Mouse (Mus musculus): Measurements from ENCODE around the gene Zar1. TPM values are rescaled to one million over a fixed set of nuclear protein-coding genes. Genes with fewer than 3 reads are reported as not detected.
"Not testable (repeated sequence)": the region's sequence is repeated elsewhere in the genome, so short reads cannot be mapped to it uniquely, and the experiment has no call there.

The Zar1 gene
- total RNA-seq (2021), result not detected

DNA sequence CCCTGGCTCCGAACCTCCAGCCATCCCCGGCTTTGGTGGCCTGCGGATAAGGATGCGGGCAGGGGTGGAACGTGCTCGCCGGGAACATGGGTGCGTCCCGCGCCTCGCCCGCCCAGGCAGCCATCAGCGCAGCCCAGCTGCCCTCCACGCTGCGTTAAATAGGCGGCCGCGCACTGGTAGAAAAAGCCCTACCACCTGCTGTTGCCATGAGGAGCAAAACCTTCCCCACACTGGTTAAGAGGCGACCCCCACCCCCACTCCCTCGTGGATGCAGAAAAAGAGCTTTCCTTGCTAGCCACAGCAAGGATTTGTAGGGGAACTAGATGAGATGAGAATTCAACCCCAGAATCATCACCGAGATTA is at the start of gene Zar1:
Gene Zar1 (minus strand): TSS at position 285 of the 363 bp plus-strand sequence.
- intact Hi-C loops (cut with DNase I), result loop anchor here (5.0 kb wide), 1 partner anchor 436 kb away; no protein-coding TSS in a partner anchor
- DNase-seq, result not testable (repeated sequence)

DNA sequence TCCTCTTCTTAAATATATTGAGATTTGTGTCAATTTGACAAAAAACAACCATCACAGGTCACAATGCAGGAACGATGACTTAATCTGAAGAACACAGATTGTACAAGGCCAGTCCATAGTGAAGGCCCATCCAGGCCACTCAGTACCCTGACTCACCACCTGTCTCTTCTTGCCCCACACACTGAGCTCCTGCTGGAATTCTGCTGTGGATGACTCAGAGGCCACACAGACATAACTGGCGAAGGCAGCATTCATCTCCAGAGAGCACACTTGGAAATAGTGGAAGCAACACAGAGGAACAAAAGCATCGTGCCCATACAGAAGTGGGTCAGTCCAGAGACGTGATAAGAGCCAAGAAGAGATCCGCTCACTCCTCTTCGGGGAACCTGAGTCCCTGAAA is 49.0 kb upstream of the Zar1 start:
- intact Hi-C loops (cut with DNase I), result no loop called here
- DNase-seq, result no peak

DNA sequence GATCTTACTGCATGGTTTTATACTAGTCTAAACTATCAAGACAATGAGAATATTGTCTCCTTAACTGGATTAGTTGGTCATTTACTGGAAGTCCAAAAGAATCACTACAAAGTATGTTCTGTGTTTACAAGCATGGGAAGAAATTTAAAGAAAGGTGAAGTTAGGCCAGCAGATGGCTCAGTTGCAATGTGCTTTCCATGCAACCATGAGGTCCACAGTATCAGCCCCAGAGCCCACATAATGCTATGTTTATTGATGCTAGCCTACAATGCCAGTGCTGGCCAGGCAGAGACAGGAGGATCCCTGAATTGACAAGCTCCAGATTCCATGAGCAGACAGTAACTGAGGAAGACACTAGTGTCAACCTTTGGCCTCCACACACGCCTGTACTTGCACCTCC is 40.0 kb upstream of the Zar1 start:
- intact Hi-C loops (cut with DNase I), result no loop called here
- DNase-seq, result no peak

DNA sequence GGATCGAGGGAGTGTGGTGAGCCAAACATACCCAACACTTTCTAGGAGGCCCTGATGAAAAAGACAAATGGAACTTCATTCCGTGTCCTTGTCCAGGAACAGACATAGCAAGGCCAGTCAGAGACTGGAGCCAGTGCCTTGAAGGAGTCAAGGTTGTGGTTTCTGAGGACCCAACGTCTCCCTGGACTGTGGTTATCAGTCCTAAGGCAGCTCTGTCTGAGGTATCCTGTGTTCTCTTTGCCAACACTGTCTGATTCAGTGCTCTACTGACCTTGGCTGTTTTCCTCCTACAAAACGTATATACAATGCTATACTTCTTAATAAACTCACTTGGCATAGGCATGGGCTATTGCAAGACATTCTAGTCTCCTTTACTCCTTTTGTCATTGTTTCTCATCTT is 36.4 kb upstream of the Zar1 start:
- no peak for DNase-seq
- intact Hi-C loops (cut with DNase I), result no loop called here

DNA sequence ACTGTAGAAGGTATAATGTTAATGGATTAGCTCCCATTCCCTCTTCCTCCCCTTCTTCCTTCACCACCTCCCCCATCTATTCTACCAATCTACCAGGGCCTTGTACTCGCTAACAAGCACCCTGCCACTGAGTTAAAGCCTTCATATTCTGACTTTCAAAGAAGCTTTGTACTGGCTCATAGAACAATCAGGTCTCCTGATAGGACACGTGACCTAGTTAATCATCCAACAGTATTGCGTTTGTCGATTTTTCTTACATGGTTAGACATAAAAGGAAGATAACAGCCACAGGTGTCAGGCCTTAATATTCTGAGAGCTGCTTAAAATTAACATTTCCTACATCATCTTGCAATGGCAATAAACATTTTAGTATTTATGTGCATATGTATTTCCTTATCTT is 22.1 kb upstream of the Zar1 start:
- DNase-seq, result no peak
- intact Hi-C loops (cut with DNase I), result no loop called here

DNA sequence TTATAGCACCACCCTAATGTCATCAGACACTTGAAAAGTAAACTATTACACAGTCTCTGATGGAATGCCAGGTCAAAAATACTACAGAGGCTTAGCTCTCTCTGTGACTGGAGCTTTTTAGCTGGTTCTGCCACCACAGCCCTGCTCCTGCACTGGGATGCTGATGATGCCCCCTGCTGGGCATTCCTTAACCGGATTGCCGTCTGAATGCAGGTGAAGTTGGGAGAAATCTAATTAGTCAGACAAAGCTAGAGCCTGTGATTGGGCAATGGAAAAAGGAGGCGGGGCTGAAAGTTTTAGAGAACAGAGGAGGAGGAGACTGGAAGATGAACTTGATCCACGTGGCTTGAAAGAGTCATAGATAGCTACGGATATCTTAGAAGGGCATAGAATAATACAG is 20.0 kb upstream of the Zar1 start:
- intact Hi-C loops (cut with DNase I), result loop anchor here (2.0 kb wide), 1 partner anchor 250 kb away; no protein-coding TSS in a partner anchor

DNA sequence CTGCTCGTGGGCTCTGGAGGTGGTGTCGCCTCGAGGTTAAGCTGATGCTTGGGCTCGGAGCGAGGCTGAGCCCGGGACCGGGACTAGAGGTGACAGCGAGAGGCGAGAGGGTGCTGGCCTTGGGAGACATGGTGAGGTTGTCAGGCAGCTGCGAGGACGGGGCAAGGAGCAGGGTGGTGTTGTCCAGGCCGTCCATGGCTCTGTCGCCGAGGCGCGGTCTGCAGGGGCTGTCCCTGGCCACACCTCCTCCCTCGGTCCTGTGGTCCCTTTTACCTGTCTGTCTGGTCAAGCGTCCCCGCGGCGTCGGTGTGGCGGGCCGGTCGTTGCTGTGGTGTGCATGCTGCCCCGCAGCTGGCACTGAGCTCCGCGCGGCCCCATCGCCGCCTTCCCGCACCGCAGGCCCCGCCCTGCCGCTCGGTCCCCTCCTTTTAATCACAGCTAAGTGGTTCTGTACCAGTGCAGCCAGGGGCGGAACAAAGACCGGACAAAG is 6.2 kb upstream of the Zar1 start, which contains the start of gene Gm5868:
Gene Gm5868 (minus strand): TSS at position 360 of the 490 bp plus-strand sequence.
- intact Hi-C loops (cut with DNase I), result loop anchor here (5.0 kb wide), 1 partner anchor 420 kb away; the partner anchor contains the start of gene Slc10a4
- DNase-seq, result no peak

More for the DNA sequence above, 20.0 kb upstream of the Zar1 start:
- DNase-seq, result peak; percentile 56 to 70

DNA sequence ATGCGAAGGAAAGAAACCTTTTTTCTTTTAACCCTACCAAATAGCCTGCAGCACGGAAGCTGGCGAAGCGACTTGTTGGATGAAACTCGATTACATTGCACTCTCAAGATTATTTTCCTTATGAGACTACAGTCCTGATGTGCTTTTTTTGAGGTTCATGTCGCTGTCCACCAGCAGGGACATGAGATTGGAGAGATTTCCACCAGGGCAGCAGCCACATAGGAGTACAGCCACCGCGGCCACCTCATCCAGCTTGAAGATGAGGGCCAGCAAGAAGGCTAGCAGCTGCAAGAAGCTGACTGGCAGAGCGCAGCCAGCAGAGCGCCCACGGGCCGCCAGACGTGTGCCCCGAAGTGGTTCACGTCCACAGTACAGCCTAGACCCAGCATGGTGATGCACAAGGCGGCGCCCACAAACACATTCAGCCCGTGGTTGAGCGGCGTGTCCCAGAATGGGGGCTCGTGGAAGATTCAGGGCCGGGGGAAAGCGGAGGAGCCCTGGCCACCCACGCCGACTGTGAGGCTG is 5.7 kb upstream of the Zar1 start:
- intact Hi-C loops (cut with DNase I), result loop anchor here (5.0 kb wide), 1 partner anchor 421 kb away; the partner anchor contains the start of gene Slc10a4
- not testable (repeated sequence) for DNase-seq

DNA sequence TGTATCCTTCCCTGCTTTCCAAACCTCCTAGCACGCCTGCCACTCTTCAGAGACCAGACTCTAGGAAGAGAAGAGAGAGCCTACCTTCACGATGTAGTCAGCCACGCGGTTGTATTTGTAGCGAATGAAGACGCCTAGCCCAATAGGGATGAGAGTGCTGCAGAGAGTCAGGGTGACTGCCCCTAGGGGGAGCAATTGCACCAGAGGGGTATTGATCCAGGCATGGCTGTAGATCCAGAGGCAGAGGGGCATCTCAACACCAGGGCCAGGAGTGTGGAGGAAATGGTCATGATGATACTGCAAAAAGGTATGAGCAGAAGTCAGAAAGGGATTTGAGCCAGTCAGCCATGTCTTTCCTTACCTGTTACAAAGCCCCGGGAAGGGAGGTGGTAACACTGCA is 5.1 kb upstream of the Zar1 start:
- intact Hi-C loops (cut with DNase I), result loop anchor here (5.0 kb wide), 1 partner anchor 421 kb away; the partner anchor contains the start of gene Slc10a4
- DNase-seq, result not testable (repeated sequence)

DNA sequence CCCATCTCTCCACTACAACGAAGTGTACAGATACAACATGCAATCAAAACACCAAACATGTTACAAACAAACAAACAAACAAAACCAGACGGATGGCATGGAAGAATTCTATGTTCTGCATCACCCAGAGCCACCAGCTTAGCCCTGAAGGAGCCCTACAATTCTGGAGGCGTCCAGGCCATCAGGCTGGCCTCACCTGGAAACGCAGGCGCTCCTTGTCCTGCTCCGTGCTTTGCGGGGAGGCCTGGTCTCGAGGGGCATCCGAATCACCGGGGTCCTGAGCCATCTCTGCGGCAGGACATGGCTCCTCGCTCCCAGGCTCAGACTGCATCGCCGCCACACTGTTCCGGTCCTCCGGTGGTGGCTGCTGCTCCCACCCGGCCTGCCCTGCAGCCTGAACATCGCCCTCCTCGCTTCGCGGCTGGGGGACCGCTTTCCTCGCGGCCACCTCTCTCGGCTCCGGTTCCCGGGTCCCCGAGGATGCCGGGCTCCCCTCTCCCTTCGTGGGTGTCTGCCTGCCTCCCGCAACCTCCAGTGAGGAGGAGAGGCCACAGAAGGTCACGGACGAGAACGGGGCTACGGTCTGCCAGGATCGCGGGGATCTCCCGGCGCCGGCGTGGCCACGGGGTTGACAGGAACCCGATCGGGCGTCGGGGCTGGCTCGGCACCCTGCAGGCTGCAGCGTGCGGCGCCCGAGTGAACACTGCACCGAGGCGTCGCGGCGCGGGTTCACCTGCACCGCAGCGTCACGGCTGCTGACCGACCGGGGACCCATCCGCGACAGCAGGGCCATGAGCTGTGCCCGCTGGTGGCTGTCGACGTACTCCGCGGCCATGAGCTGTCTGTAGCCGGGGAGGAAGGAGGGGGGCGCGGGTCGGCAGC is 725 bp downstream of the Zar1 start:
- intact Hi-C loops (cut with DNase I), result loop anchor here (5.0 kb wide), 1 partner anchor 437 kb away; no protein-coding TSS in a partner anchor
- DNase-seq, result peak in 1 of 2 experiments; percentile 17

DNA sequence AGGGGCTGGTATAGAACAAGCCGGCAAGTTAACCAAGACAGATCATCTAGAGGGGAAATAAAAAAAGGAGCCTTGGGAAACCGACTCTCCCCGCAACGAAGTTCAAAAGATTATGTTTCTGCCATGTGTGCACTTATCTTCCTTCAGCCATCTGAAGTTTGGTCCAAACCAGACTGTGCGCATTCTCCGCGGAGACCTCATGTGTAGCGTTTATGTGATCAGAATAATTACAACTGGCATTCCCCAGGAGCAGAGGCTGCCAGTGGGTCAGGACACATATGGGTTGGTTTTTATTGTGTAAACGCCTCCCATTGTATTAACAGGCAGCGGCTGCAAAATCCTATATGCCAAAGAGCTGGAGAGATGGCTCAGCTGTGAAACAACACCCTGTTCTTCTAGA is 1.5 kb downstream of the Zar1 start:
- DNase-seq; intact Hi-C loops (cut with DNase I): not testable (repeated sequence)

DNA sequence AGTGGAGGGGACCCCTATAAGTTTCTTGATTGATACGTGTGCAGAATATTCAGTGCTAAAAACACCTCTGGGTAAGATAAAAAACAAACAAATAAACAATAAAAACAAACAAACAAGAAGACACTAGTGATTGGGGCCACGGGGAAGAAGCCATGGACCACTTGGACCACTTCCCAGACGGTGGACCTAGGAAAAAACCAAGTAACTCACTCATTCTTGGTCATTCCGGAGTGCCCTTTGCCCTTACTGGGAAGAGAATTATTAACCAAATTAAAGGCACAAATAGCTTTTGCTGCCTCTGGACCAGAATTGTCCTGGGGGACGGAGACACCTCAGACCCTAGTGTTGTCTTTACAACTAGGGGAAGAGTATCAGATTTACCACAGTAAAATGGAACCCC is 15.4 kb downstream of the Zar1 start:
- no peak for DNase-seq

DNA sequence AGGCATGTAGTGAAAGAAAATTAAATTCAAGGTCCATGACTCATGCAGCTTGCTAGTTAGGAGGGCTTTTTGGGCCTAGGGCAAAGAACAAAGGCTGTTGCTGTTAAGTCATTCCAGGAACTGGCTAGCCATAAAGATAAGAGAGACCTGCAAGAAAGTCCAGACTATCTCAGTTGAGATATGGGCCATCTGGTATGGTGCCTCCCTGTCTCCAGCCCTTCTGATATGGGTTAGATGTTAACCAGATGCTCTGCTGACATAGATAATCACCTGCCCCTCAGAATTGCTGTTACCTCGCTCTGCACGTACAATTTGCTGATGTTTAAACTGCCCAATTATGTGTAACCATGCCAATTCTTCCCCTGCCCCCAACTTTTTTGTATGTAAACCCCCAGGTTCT is 17.9 kb downstream of the Zar1 start:
- DNase-seq, result not testable (repeated sequence)

More for the DNA sequence above, 15.4 kb downstream of the Zar1 start:
- intact Hi-C loops (cut with DNase I), result no loop called here

DNA sequence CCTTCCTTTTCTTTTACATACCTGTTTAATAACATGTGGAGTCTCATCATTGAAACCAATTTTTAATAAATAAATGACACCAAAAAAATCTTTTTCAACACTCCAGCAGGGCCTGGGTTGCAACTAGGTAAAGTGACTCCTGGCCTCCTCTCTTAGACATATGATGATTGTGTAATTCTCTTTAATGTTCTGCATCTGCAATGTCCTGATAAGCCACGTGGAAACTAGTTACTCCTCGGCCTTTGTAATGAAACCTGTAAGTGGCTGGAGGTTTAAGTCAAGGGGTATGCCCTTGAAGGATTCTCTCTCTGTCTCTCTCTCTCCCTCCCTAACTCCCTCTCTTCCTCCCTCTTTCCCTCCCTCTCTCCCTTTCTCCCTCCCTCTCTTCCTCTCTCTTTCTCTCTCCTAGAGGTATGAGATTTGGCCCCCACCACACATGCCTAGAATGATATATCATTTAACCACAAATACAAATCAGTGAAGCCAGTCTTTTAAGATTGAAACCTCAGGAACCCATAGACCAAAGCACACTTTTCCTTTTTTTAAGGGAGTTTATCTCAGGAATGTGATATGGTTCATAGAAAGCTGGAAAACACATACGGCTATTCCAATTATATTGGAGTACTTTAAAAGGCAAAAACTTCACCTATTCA is 20.0 kb downstream of the Zar1 start:
- no peak for DNase-seq
- intact Hi-C loops (cut with DNase I), result no loop called here

More for the DNA sequence above, 17.9 kb downstream of the Zar1 start:
- intact Hi-C loops (cut with DNase I), result not testable (repeated sequence)

DNA sequence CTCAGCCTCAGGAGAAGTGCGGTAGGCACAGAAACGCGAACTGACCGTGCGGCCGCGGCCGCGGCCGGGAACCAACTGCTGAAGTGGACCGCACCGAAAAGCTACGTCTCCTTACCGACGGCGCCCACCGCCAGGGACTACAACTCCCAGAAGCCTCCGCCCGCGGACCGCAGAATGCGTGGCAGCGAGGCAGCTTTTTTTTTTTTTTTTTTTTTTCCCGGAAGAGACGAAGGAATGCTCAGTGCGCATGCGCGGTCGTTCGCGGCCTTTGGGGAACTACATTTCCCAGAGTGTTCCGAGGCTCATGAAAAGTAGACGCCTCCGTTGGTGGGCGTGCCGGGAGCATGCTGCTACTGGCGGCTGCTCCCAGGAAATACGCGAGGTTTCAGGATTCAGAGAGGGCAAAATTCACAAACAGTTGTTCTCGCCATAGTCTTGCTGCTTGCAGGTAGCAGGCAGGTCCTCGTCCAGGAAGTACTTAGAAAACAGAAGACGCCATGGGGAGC is 21.5 kb downstream of the Zar1 start, which contains the start of gene Nfxl1:
Gene Nfxl1 (minus strand): TSS at position 141 of the 506 bp plus-strand sequence.
- peak; percentile 98 for DNase-seq
- intact Hi-C loops (cut with DNase I), result no loop called here

DNA sequence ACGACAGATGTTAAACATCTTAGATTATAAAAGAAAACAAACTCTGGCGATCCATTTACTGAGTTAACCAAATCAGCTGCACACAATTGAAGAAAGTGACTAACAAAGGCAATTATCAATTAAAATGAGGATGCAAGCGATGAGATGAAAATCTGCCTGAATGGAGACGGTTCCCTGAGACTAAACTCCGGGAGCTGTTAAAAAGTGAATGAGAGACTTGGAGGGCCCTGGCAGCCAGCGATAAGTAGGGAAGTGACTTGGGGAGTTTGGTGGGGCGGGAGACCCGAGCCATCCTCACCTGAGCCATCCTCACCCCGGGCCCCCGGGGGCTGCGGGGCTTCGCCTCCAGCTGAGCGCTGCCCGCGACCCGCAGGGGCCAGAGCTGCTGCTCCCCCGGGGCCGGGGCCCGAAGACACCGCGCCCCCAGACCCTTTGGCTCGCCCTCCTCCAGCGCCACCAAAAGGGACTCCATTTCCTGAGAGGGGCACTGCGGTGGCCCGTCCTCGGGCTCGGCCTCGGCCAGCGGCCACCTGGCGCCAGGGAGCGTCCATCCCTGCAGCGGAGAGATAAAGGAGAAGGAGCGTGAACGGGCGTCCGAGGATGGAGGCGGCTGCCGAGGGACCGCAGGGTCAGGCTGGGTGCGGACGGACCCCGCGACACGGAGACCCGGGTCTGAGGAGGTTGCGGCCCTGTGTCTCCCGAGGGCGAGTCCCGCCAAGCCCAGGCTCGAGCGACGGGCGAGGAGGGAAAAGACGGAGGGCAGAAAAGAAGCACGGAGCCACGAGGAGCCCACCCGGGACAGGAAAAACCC is 22.1 kb downstream of the Zar1 start:
- intact Hi-C loops (cut with DNase I), result no loop called here
- no peak for DNase-seq

DNA sequence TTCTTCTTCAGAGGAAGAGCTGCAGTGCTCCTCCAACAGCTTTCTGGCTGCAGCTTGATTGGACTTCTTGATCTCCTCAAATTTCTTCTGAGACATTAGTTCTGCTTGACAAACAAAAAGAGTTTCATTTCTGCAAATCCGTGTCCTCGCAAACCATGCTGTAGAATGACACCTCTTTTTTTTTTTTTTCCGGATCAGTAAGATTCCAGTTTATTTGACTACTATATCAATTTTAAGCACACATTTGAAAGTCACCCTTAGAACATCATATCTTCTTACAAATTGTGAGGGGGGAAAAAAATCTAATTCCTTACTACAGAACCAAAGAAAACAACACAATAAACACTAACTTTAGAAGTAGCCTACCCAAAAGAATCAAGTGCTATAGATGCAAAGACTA is 24.8 kb downstream of the Zar1 start:
- intact Hi-C loops (cut with DNase I), result no loop called here
- DNase-seq, result no peak

DNA sequence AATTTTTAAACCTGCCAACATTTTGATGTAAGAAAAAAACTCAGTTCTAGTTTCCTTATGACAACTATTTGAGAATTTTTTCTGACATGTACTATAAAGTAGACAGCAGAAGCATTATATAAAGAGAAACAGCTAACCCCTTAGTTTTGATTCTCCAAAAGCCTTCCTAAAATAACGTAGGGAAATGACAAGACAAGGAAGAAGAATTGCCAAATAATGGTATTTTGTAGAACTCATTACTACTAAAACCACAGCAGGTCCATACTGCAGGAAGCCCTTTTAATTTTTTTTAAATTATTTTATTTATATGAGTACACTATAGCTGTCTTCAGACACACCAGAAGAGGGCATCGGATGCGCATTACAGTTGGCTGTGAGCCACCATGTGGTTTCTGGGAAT is 29.8 kb downstream of the Zar1 start:
- DNase-seq, result no peak
- intact Hi-C loops (cut with DNase I), result no loop called here

DNA sequence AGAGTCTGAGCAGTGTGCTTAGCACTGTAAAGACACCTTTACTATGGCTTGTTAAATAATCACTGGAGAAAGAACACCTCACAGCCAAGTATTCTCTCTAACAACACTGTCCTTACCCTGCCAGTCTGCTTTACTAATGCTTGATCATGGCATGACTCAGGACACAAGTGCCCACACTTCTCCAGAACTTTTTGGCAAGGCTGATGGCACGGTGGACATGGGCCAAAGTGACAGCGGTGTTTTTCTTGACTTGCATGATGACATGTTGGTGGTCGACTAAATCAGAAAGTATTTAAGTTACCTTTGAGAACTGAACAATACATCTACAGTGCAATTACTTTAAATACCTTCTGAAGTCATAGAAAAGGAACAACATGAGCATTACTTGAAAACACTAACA is 52.2 kb downstream of the Zar1 start:
- intact Hi-C loops (cut with DNase I), result no loop called here
- DNase-seq, result peak; percentile 29 to 32
